Mouse (Mus musculus) midbrain, embryonic 13.5 days (tissue): ENCODE measurements at regions not wholly inside any gene's neighbourhood (a gene's known extent, or its start where the extent isn't known, plus 50 kb on each side); places are given as distances from the start of the nearest gene placed in this dataset.

Source experiments
- ATAC-seq: fragments of 200-750 bp; cut with Nextera tagmentation; 2 replicates; pipeline ENCODE4 v1.8.0; 2017; ENCODE audit warnings: mild to moderate bottlenecking, moderate TSS enrichment, moderate library complexity
- H3K27ac ChIP-seq: fragments of 300-500 bp; sonication (generic); 2 replicates; pipeline ENCODE4 v1.5.1; 2015; ENCODE audit warnings: inconsistent platforms, mild to moderate bottlenecking, moderate library complexity
- H3K27me3 ChIP-seq: fragments of 300-500 bp; sonication (generic); 2 replicates; pipeline ENCODE4 v1.6.1; 2015; ENCODE audit warnings: mild to moderate bottlenecking, inconsistent platforms
- H3K36me3 ChIP-seq: fragments of 300-500 bp; sonication (generic); 2 replicates; pipeline ENCODE4 v1.6.1; 2015; ENCODE audit warnings: mild to moderate bottlenecking, inconsistent platforms
- H3K4me1 ChIP-seq: fragments of 300-500 bp; sonication (generic); replicated peaks from 2 replicates; pipeline ENCODE4 v1.6.1; 2015; ENCODE audit warnings: inconsistent platforms
- H3K4me2 ChIP-seq: fragments of 300-500 bp; sonication (generic); replicated peaks from 2 replicates; pipeline ENCODE4 v1.6.1; 2015; ENCODE audit warnings: moderate library complexity, mild to moderate bottlenecking, inconsistent platforms
- H3K4me3 ChIP-seq: fragments of 300-500 bp; sonication (generic); replicated peaks from 2 replicates; pipeline ENCODE4 v1.5.1; 2015; ENCODE audit warnings: mild to moderate bottlenecking, inconsistent platforms
- H3K9ac ChIP-seq: fragments of 300-500 bp; sonication (generic); replicated peaks from 2 replicates; pipeline ENCODE4 v1.6.1; 2015; ENCODE audit warnings: mild to moderate bottlenecking, inconsistent platforms
- H3K9me3 ChIP-seq: fragments of 300-500 bp; sonication (generic); 2 replicates; pipeline ENCODE4 v1.6.1; 2016; ENCODE audit warnings: mild to moderate bottlenecking, inconsistent platforms
- WGBS: fragments of 180-500 bp; shearing (Covaris S2); methylation state at CpG from one replicate; pipeline ENCODE4 v1.1.7; 2015; 5-methylcytosine and 5-hydroxymethylcytosine counted together

- 26% methylated on average over 3 of the region's 3 CpGs for WGBS
- no peak; the same call in 1 of the 2 replicates for ATAC-seq
Measured at GRCm38 (mm10) chr9:61054427-61054826, 260.1 kb downstream of the Uaca start.

DNA sequence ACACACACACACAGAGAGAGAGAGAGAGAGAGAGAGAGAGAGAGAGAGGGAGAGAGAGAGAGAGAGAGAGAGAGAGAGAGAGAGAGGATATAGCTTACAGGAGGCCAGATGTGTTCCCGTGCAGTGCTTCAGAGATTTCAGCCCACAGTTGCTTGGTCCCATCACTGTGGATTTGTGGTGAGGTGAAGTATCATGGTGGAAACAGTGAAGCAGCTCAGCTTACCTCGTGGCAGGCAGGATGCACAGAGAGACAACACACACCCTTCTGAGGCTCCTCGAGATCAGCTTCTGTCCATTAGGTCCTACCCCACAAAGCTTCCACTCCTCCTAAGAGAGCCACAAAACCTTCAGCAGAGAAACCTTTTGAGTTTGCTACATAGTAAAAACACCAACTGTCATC lies 261.1 kb downstream of the Uaca start:
- H3K4me3 ChIP-seq: no peak overlapping the region
- H3K4me1 ChIP-seq: peaks cover 22% of the 10 kb centered on the region
- peaks cover 3% of the 10 kb centered on the region; the same call in 1 of the 2 replicates for H3K9me3 ChIP-seq
- H3K36me3 ChIP-seq: no peaks in the 10 kb centered on the region
- H3K4me2 ChIP-seq: no peak overlapping the region
- peaks cover 22% of the 10 kb centered on the region; the same call in 1 of the 2 replicates for H3K27me3 ChIP-seq
- ATAC-seq: no peak
- H3K27ac ChIP-seq: no peak overlapping the region
- no peak overlapping the region for H3K9ac ChIP-seq
- 80% methylated on average over 3 of the region's 3 CpGs for WGBS

More at GRCm38 (mm10) chr9:61054427-61054826, 260.1 kb downstream of the Uaca start:
- no peaks in the 10 kb centered on the region for H3K36me3 ChIP-seq
- peaks cover 22% of the 10 kb centered on the region for H3K4me1 ChIP-seq
- no peak overlapping the region for H3K9ac ChIP-seq
- H3K9me3 ChIP-seq: no peaks in the 10 kb centered on the region
- no peak overlapping the region for H3K4me3 ChIP-seq
- H3K27ac ChIP-seq: no peak overlapping the region
- H3K27me3 ChIP-seq: peaks cover 25% of the 10 kb centered on the region; the same call in 1 of the 2 replicates
- H3K4me2 ChIP-seq: no peak overlapping the region

DNA sequence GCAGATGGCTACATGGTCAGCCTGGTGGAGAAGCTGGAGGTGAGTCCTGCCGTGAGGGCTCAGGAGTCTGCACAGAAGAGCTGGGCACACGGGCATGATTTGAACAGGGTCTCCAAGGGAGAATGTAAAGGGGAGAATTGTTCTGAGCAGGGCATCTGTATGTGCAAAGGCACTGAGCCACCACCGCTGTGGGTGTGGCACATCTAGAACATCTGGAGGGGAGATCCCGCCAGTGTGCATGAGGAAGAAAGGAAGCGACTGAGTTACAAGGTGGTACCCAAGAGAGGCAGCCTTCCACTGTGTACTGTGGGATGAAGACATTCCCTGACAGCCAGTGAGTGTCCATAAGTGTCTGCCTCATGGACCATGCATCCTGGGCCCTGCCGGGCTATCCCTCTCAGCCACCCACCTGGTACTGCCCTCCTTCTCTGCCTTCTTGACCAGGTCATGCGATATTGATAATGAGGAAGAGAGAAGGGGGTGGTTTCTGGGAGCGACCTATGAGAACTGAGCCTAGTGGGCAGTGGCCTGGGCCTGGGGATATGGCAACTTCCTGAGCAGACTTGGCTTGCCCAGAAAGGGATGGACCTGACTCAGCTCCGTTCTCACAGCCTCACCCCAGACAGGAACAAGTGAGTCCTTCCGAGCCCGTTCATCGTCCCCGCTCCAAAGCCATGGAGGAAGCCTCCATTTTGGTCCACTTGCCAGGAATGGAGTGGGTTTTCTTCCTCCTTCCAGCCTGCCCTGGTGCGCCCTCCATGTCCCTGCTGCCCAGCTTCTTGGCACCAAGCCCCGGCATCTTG lies 261.8 kb downstream of the Uaca start:
- no peak for ATAC-seq

GRCm38 (mm10) chr9:61056731-61057270 lies 262.5 kb downstream of the Uaca start:
- peaks cover 3% of the 10 kb centered on the region; the same call in 1 of the 2 replicates for H3K9me3 ChIP-seq
- H3K4me1 ChIP-seq: peaks cover 22% of the 10 kb centered on the region
- no peak overlapping the region for H3K4me2 ChIP-seq
- 55% methylated on average over 10 of the region's 10 CpGs for WGBS
- no peaks in the 10 kb centered on the region for H3K36me3 ChIP-seq
- ATAC-seq: peak; percentile 53; the same call in 1 of the 2 replicates
- H3K27me3 ChIP-seq: peaks cover 22% of the 10 kb centered on the region; the same call in 1 of the 2 replicates
- H3K4me3 ChIP-seq: no peak overlapping the region
- no peak overlapping the region for H3K27ac ChIP-seq
- H3K9ac ChIP-seq: no peak overlapping the region

More for the DNA sequence above, 261.8 kb downstream of the Uaca start:
- Histone ChIP-seq H3K9ac (no peak overlapping the region), H3K4me3 (no peak overlapping the region), H3K9me3 (peaks cover 3% of the 10 kb centered on the region; the same call in 1 of the 2 replicates), H3K4me2 (no peak overlapping the region), H3K27ac (no peak overlapping the region), H3K27me3 (peaks cover 22% of the 10 kb centered on the region; the same call in 1 of the 2 replicates), H3K4me1 (peaks cover 22% of the 10 kb centered on the region), H3K36me3 (no peaks in the 10 kb centered on the region)
- WGBS: 90% methylated on average over 15 of the region's 15 CpGs

- H3K27ac ChIP-seq: no peak overlapping the region
- H3K9me3 ChIP-seq: peaks cover 3% of the 10 kb centered on the region; the same call in 1 of the 2 replicates
- peaks cover 37% of the 10 kb centered on the region for H3K4me1 ChIP-seq
- peaks cover 22% of the 10 kb centered on the region; the same call in 1 of the 2 replicates for H3K27me3 ChIP-seq
- no peak overlapping the region for H3K4me2 ChIP-seq
- ATAC-seq: no peak
- H3K9ac ChIP-seq: no peak overlapping the region
- no peaks in the 10 kb centered on the region for H3K36me3 ChIP-seq
- H3K4me3 ChIP-seq: no peak overlapping the region
Measured at GRCm38 (mm10) chr9:61059225-61059624, 264.9 kb downstream of the Uaca start.

DNA sequence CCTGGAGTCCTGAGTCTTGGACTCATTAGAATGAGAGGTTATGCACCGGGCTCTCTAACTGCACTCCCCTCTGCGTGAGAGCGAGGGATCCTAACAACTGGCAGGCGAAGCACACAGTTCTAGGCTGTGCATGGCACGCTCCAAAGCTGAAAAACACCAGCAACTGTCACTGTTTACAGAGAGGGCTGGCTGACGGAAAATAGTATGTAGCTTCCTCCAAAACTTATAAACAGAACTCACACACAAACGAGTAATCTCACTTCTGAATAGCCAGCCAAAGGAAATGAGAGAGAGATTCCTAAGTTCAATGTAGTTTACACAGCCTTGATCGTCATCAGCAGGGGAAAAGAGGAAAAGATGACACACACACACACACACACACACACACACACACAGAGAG lies 266.6 kb downstream of the Uaca start:
- H3K9ac ChIP-seq: no peak overlapping the region
- H3K27me3 ChIP-seq: peaks cover 23% of the 10 kb centered on the region; the same call in 1 of the 2 replicates
- 81% methylated on average over 8 of the region's 8 CpGs for WGBS

GRCm38 (mm10) chr9:61064714-61065305 lies 270.5 kb downstream of the Uaca start:
- no peak overlapping the region for H3K4me2 ChIP-seq
- H3K27me3 ChIP-seq: 0 out of 2 replicates have a peak, but pooled peaks cover 8% of the 10 kb centered on the region
- no peak for ATAC-seq
- no peak overlapping the region for H3K4me3 ChIP-seq
- peaks cover under 1% of the 10 kb centered on the region; the same call in 1 of the 2 replicates for H3K9me3 ChIP-seq
- H3K27ac ChIP-seq: no peak overlapping the region
- H3K9ac ChIP-seq: no peak overlapping the region
- H3K36me3 ChIP-seq: no peaks in the 10 kb centered on the region
- 75% methylated on average over 8 of the region's 8 CpGs for WGBS
- peaks cover 32% of the 10 kb centered on the region for H3K4me1 ChIP-seq

More for the DNA sequence above, 266.6 kb downstream of the Uaca start:
- H3K9me3 ChIP-seq: peaks cover 3% of the 10 kb centered on the region; the same call in 1 of the 2 replicates
- no peak overlapping the region for H3K4me3 ChIP-seq
- H3K36me3 ChIP-seq: no peaks in the 10 kb centered on the region
- no peak overlapping the region for H3K4me2 ChIP-seq
- ATAC-seq: no peak
- peaks cover 33% of the 10 kb centered on the region for H3K4me1 ChIP-seq
- H3K27ac ChIP-seq: no peak overlapping the region

DNA sequence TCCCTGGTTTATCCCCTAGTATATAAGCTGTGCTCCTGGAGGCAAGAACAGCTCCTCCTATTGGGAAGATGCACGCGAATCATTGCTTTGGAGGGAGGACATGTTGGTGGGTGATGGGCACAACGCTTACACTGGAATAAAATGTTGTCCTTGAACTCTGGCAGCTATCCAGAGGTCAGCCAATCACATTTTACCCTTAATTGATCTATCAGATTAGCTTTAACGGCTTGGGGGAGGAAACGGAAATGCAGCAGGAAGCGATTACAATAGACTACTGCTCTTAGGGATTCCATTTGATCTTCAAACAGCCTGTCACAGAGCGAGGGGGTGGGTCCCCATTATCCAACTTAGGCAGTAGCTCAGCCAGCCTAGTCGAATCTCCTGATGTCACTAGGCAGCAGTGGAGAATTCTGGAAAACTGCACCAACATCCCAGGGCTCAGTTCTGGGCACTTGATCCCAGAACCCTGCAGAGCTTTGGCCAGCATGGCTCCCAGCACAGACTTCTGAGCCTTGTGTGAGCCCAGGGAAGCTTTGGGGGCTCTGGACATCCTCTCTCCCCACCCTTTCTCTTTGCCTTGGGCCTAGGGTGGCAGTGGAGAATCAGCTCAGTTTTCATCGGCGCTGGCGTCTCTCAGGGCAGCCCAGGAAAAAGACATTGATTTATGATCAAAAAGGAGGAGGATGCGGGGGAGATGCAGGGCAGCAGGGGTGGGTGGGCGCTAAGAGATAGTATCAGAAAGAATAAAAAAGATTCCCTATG lies 275.4 kb downstream of the Uaca start:
- peak; percentile 68 for ATAC-seq
- H3K27ac ChIP-seq: peak overlapping the region; percentile 77

DNA sequence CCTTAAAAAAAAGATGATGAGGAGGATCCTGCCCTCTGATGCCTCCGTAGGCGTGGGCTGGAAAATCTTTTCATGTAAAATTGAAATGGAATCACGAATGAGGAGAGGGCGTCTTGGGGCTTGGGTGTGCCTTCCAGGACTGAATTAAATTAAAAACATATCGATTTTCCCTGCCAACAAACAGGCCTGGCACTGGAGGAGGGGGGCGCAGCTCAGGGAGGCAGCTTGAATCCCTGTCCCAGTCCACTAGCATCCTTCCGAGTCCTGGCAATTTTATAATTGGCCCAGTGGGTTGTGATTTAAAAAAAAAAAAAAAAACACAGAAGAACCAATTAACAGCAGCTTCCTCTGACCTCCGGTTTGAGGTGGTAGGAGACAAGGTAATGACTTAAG lies 276.0 kb downstream of the Uaca start:
- WGBS: 30% methylated on average over 8 of the region's 8 CpGs
- Histone ChIP-seq H3K9me3 (no peaks in the 10 kb centered on the region), H3K9ac (no peak overlapping the region), H3K4me1 (peaks cover 38% of the 10 kb centered on the region), H3K4me3 (no peak overlapping the region), H3K27me3 (peaks cover 16% of the 10 kb centered on the region; the same call in 1 of the 2 replicates), H3K27ac (peak overlapping the region; percentile 77), H3K4me2 (no peak overlapping the region), H3K36me3 (no peaks in the 10 kb centered on the region)
- peak; percentile 71 for ATAC-seq

More for the DNA sequence above, 275.4 kb downstream of the Uaca start:
- H3K36me3 ChIP-seq: no peaks in the 10 kb centered on the region
- peaks cover 38% of the 10 kb centered on the region for H3K4me1 ChIP-seq
- no peak overlapping the region for H3K9ac ChIP-seq
- WGBS: 21% methylated on average over 13 of the region's 13 CpGs
- H3K4me2 ChIP-seq: no peak overlapping the region
- H3K4me3 ChIP-seq: no peak overlapping the region
- peaks cover 17% of the 10 kb centered on the region; the same call in 1 of the 2 replicates for H3K27me3 ChIP-seq
- no peaks in the 10 kb centered on the region for H3K9me3 ChIP-seq

DNA sequence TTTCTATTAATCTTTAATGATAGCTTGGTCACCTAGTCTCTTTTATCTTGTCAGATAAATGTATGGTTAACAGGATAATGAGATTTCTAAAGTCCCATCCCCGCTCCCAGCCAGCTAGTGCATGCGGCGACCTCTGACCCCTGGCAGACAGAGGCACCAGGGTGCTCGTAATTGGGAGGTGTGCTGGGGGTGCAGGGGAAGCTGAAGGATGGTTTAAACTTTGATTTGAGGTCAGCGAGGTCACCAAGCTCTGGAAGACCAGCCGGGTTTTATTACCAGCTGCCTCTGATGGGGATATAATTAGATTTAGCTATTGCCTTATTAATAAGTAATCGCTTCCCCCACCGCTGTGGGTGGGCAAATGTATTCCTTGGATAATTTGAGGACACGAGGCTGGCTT lies 276.5 kb downstream of the Uaca start:
- Histone ChIP-seq H3K4me1 (peaks cover 38% of the 10 kb centered on the region), H3K4me3 (no peak overlapping the region), H3K9me3 (no peaks in the 10 kb centered on the region), H3K9ac (no peak overlapping the region), H3K36me3 (no peaks in the 10 kb centered on the region), H3K27ac (peak overlapping the region; percentile 77; the same call in 1 of the 2 replicates), H3K4me2 (peak overlapping the region; percentile 6; the same call in 1 of the 2 replicates), H3K27me3 (peaks cover 11% of the 10 kb centered on the region; the same call in 1 of the 2 replicates)
- 11% methylated on average over 9 of the region's 9 CpGs for WGBS
- 0 out of 2 replicates have a peak, but pooled peaks have one; percentile 36 for ATAC-seq

- Histone ChIP-seq H3K27ac (no peak overlapping the region), H3K9ac (no peak overlapping the region), H3K27me3 (peaks cover 9% of the 10 kb centered on the region; the same call in 1 of the 2 replicates), H3K4me2 (no peak overlapping the region), H3K4me3 (no peak overlapping the region), H3K36me3 (no peaks in the 10 kb centered on the region), H3K9me3 (no peaks in the 10 kb centered on the region), H3K4me1 (peaks cover 32% of the 10 kb centered on the region)
- WGBS: 53% methylated on average over 4 of the region's 4 CpGs
- ATAC-seq: no peak
Measured at GRCm38 (mm10) chr9:61073482-61073881, 279.1 kb downstream of the Uaca start.
